Mouse (Mus musculus) frontal cortex, adult (tissue): ENCODE measurements around the gene Magi3.
A peak's percentile ranks its signal among the peaks of the same experiment; 100 is the strongest.

ENCODE experiments used
- ATAC-seq: cut with Nextera tagmentation; 2 replicates; pipeline ENCODE4 v1.9.2; 2017; ENCODE audit warnings: mild to moderate bottlenecking, moderate library complexity, mixed read lengths; ENCODE audit not compliant: low TSS enrichment

Gene Magi3

DNA sequence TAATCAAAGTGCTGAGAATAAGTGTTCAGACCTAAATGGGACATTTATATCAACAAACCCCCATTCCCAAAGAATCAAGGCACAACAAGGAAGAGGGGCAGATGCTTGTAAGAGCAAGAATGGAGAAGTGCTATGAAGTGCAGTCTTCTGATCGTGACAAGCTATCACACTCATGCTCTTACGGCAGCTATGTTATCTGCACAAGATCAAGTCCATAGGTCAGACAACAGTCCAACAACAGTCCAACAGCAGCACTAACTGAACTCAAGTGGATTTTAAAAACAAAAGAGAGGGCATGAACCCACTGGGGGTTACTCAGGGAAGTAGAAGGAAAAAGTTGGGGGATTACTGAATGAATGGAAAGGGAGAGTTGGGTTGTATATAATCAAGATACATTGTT is 30.4 kb downstream of the Magi3 start:
- ATAC-seq: no peak

GRCm38 (mm10) chr3:104189234-104189633 is 30.9 kb downstream of the Magi3 start:
- no peak for ATAC-seq

DNA sequence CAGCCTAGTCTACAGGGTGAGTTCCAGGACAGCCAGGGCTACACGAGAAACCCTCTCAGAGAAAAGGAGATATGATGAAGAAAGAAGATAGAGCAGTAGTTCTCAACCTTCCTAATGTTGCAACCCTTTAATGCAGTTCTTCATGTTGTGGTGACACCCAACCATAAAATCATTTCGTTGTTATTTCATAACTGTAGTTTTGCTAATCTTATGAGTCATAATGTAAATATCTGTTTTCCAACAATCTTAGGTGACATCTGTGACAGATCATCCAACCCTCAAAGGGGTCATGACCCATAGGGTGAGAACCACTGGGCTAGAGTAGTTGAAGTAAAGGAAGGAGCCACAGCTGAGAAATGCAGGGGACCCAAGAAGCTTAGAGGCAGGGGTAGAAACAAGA is 35.9 kb downstream of the Magi3 start:
- no peak for ATAC-seq

DNA sequence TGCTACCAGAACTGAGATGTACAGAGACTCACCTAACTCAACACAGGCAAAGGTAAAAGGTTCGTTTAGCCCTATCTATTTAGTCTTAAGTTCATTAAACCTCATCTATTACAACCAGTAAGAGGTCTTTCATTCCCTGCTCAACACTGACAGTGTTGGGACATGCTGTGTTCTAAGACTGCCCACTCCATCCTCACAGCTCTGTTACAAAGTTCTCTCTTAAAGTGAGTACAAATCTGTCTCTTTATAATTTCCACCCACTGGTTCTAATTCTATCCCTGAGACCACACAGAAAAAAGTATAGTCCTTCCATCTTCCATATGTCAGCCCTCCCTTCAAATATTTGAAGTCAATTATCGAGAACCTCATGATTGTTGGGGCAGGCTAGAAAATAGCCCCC is 36.5 kb downstream of the Magi3 start:
- peak; percentile 85 for ATAC-seq

- no peak for ATAC-seq
Measured at GRCm38 (mm10) chr3:104182711-104183110, 37.5 kb downstream of the Magi3 start.

DNA sequence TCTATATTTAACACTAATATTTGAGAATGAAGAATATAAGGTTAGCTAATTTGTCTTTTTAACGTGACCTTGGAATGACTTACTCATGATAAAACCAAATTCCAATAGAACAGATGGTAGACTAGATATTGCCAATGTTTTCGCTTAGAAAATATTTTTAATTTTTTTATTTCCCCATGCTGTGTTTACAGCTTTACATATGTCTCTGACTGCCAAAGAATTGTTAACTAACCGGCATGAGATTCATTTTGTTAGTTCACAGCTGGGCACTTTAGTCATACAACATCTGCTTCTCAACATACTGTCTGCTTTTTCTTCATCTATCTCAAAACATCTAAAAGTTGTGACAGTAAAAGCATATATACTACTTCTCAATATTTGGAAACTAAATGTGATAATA is 58.8 kb downstream of the Magi3 start:
- no peak for ATAC-seq

- no peak for ATAC-seq
Measured at GRCm38 (mm10) chr3:104160603-104161002, 59.6 kb downstream of the Magi3 start.

DNA sequence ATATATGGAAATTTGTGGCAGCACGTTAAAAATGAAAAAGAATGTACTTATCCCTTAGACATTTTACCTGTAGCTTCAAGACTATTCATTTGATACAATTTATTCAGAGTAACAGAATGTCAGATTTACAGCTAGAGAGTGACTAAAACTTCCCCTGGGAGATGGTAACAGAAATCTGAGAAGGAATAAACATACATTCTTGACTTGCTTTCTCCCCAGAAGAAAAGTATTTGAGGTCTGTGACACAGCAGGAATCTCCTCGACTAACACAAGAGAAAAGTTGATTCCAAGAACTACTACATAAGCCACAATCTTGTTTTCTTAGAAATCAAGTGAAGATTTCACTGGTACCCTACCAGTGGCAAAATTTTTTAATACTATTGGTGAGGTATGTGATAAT is 70.0 kb downstream of the Magi3 start:
- ATAC-seq: no peak

GRCm38 (mm10) chr3:104142376-104142775 is 77.8 kb downstream of the Magi3 start:
- no peak for ATAC-seq

- ATAC-seq: no peak
Measured at GRCm38 (mm10) chr3:104138953-104139450, 81.2 kb downstream of the Magi3 start.

- no peak for ATAC-seq
Measured at GRCm38 (mm10) chr3:104125628-104126027, 94.5 kb downstream of the Magi3 start.

- peak; percentile 77 for ATAC-seq
Measured at GRCm38 (mm10) chr3:104123846-104124245, 96.3 kb downstream of the Magi3 start.

DNA sequence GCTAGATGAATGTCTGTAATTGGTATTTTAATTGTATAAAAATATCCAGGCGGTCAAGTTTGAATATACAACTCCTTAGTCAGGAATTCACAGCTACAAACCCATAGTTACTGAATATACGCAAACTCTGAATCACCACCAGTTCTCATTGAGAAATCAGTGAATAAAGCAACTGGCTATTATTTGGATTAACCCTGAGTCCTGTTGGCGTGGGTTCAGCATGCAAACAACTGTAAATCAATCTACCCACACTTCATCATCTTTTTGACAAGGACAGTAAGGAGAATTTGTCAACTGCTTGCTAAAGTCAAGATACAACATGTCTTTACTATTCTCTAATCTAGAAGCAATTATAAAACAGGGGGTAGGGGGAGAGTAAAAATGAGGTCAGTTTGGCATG is 110.7 kb downstream of the Magi3 start:
- no peak for ATAC-seq

DNA sequence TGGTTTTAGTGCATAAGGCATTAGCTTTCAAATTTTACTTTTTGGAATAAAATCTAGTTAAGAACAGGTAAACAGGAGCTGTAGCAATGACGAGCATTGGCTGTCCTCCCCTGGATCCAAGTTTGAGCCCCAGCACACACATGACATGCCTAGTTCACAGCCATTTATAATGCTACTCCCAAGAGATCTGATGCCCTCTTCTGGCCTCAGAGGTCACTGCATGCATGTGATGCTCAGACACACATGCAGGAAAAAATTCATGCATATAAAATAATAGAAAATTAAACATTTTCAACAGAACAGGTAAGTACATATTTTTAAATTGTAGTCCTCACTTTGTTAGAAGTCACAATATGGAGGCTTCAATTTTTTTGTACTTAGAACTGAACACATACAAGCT is 115.2 kb downstream of the Magi3 start:
- no peak for ATAC-seq

- ATAC-seq: no peak
Measured at GRCm38 (mm10) chr3:104101721-104102120, 118.5 kb downstream of the Magi3 start.

- ATAC-seq: no peak
Measured at GRCm38 (mm10) chr3:104101249-104101648, 118.9 kb downstream of the Magi3 start.

GRCm38 (mm10) chr3:104095936-104096335 is 124.2 kb downstream of the Magi3 start:
- no peak for ATAC-seq

GRCm38 (mm10) chr3:104094646-104095045 is 125.5 kb downstream of the Magi3 start:
- ATAC-seq: no peak

DNA sequence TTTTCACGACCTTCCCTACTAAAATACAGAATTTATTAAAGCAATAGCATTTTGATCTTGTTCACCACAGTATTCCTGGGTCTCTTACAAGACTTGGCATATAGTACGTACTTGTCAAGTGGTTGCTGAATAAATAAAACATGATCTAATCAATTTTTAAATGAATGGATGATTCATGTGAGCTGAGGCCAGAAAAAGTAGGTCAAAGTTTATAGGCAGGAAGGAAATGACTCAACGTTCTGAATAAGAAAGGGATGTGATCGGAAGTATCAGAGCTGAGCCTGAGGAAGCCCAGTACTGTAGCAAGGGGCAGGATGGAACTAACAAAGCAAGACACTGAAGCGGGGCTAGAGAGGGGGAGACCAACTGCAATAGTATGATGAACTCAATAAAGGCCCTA is 127.4 kb downstream of the Magi3 start:
- no peak for ATAC-seq

GRCm38 (mm10) chr3:104082031-104082430 is 138.1 kb downstream of the Magi3 start:
- no peak for ATAC-seq

DNA sequence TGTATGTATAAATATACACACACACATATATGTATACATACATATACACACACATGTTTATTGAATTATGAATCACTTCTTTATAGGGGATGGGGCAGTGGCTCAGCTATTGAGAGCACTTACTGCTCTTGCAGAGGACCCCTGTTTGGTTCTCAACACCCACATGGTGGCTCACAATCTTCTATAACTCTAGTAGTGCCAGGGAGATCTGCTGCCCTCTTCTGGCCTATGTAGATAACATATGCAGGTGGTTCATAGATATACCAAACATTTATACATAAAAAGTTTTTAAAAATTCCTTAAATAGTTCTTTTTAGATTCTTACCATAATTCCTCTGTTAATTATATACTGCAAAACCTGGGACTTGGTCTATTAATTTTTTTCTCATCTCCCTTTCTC is 141.4 kb downstream of the Magi3 start:
- no peak for ATAC-seq

GRCm38 (mm10) chr3:104069395-104069794 is 150.8 kb downstream of the Magi3 start:
- ATAC-seq: no peak

GRCm38 (mm10) chr3:104059001-104059622 is 161.1 kb downstream of the Magi3 start:
- ATAC-seq: peak; percentile 98

DNA sequence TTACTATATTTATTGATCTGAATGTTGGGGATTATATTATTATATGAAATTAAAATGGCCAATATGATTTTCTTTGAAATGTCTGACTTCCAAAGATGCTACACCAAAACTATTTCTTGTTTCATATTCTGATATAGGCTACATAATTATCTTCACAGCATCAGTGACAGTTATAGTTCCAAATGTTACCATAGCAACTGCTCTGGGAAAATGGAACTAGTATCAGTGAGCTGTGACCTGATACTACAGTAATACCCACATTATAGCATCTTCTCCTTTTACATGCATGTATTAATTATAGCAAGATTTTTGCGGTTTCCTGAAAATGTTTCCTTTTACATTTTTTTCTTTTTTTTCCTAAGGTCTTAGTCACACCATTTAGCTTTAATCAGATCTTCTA is 187.4 kb downstream of the Magi3 start:
- ATAC-seq: no peak
